Mouse (Mus musculus) stomach, postnatal 0 days (tissue): ENCODE results near the gene S100a16. TPM values are rescaled to one million over a fixed set of nuclear protein-coding genes. Genes with fewer than 3 reads are reported as not detected.

Experiments used
- ATAC-seq: fragments of 200-750 bp; cut with Nextera tagmentation; 2 replicates; pipeline ENCODE4 v1.8.0; 2017; ENCODE audit not compliant: low FRiP score, low TSS enrichment
- DNase-seq: peaks from one replicate; pipeline ENCODE4 v3.0.0-alpha.2; 2016; ENCODE audit warnings: low spot score
- H3K27ac ChIP-seq: fragments of 300-500 bp; sonication (generic); replicated peaks from 2 replicates; pipeline ENCODE4 v1.5.1; 2014; ENCODE audit warnings: mild to moderate bottlenecking, control low read depth
- H3K27me3 ChIP-seq: fragments of 300-500 bp; sonication (generic); 2 replicates; pipeline ENCODE4 v1.6.1; 2014; ENCODE audit warnings: low read length; ENCODE audit not compliant: control insufficient read depth, insufficient read depth
- H3K36me3 ChIP-seq: fragments of 300-500 bp; sonication (generic); 2 replicates; pipeline ENCODE4 v1.6.1; 2014; ENCODE audit warnings: low read length, mixed read lengths; ENCODE audit not compliant: control insufficient read depth, insufficient read depth
- H3K4me1 ChIP-seq: fragments of 300-500 bp; sonication (generic); replicated peaks from 2 replicates; pipeline ENCODE4 v1.6.1; 2014; ENCODE audit warnings: antibody characterized with exemption; ENCODE audit not compliant: control insufficient read depth, insufficient read depth
- H3K4me2 ChIP-seq: fragments of 300-500 bp; sonication (generic); replicated peaks from 2 replicates; pipeline ENCODE4 v1.6.1; 2014; ENCODE audit warnings: low read depth, mild to moderate bottlenecking, control low read depth, moderate library complexity
- H3K4me3 ChIP-seq: fragments of 300-500 bp; sonication (generic); 2 replicates; pipeline ENCODE4 v1.5.1; 2014; ENCODE audit warnings: low read depth, low read length, control low read depth
- H3K9ac ChIP-seq: fragments of 300-500 bp; sonication (generic); 2 replicates; pipeline ENCODE4 v1.6.1; 2014; ENCODE audit warnings: mild to moderate bottlenecking, low read length, control low read depth, mixed read lengths
- H3K9me3 ChIP-seq: fragments of 300-500 bp; sonication (generic); 2 replicates; pipeline ENCODE4 v1.6.1; 2016; ENCODE audit warnings: low read length; ENCODE audit not compliant: control insufficient read depth
- CTCF ChIP-seq: IDR thresholded peaks from 2 replicates; pipeline ENCODE4 v1.5.1; 2016; ENCODE audit warnings: antibody characterized with exemption, low read depth, mild to moderate bottlenecking, moderate library complexity
- EP300 ChIP-seq: optimal IDR thresholded peaks from 2 replicates; pipeline ENCODE3; 2016; ENCODE audit warnings: antibody characterized with exemption
- WGBS: fragments of 180-500 bp; shearing (Covaris S2); extraction: QIAGEN DNeasy Blood & Tissue Kit; methylation state at CpG from one replicate; pipeline ENCODE4 v1.1.7; 2014; 5-methylcytosine and 5-hydroxymethylcytosine counted together
- polyA plus RNA-seq: library from polyadenylated mRNA; unstranded; fragments of >200 nt; fragmentation: Nextera tagmentation; extraction: Ambion mirVana; gene quantifications from 2 replicates; pipeline ENCODE4 v1.2.1, GENCODE M21; 2015

Gene S100a16
- polyA plus RNA-seq, 1 experiment from 2014 or later, result 559 TPM

GRCm38 (mm10) chr3:90583893-90584292 lies 46.8 kb downstream of the S100a16 start:
- Histone ChIP-seq H3K36me3 (no peaks in the 10 kb centered on the region), H3K4me2 (no peak overlapping the region), H3K4me3 (no peak overlapping the region), H3K27ac (no peak overlapping the region), H3K9me3 (no peaks in the 10 kb centered on the region), H3K27me3 (no peaks in the 10 kb centered on the region), H3K9ac (no peak overlapping the region), H3K4me1 (peaks cover 5% of the 10 kb centered on the region)
- WGBS, result 40% methylated on average over 3 of the region's 3 CpGs
- ATAC-seq (no peak), DNase-seq (no peak)
- TF ChIP-seq CTCF (no peak; the same call in 1 of the 2 replicates), EP300 (no peak)

- Histone ChIP-seq H3K27ac (peak overlapping the region; percentile 97), H3K9ac (no peak overlapping the region), H3K4me3 (no peak overlapping the region), H3K9me3 (no peaks in the 10 kb centered on the region), H3K4me2 (0 out of 2 replicates have a peak overlapping the region, but pooled peaks have one; percentile 14), H3K27me3 (no peaks in the 10 kb centered on the region), H3K36me3 (no peaks in the 10 kb centered on the region), H3K4me1 (peaks cover 5% of the 10 kb centered on the region)
- ATAC-seq (peak; percentile 85), DNase-seq (peak; percentile 80)
- TF ChIP-seq CTCF (peak; percentile 95), EP300 (peak; percentile 62)
- WGBS, result 33% methylated on average over 5 of the region's 5 CpGs
Measured at GRCm38 (mm10) chr3:90585595-90585994, 48.5 kb downstream of the S100a16 start.

- H3K27ac ChIP-seq, result peak overlapping the region; percentile 97
- peak overlapping the region; percentile 47; the same call in 1 of the 2 replicates for H3K9ac ChIP-seq
- DNase-seq (no peak), ATAC-seq (no peak)
- H3K4me3 ChIP-seq, result no peak overlapping the region
- H3K4me1 ChIP-seq, result peaks cover 5% of the 10 kb centered on the region
- no peaks in the 10 kb centered on the region for H3K9me3 ChIP-seq
- TF ChIP-seq CTCF, result no peak
- TF ChIP-seq EP300, result no peak
- H3K27me3 ChIP-seq, result no peaks in the 10 kb centered on the region
- 70% methylated on average over 15 of the region's 15 CpGs for WGBS
- no peaks in the 10 kb centered on the region for H3K36me3 ChIP-seq
- no peak overlapping the region for H3K4me2 ChIP-seq
Measured at GRCm38 (mm10) chr3:90586016-90586643, 49.1 kb downstream of the S100a16 start.

GRCm38 (mm10) chr3:90586906-90587305 lies 49.9 kb downstream of the S100a16 start:
- H3K9ac ChIP-seq, result no peak overlapping the region
- 33% methylated on average over 10 of the region's 10 CpGs for WGBS
- peak overlapping the region; percentile 97 for H3K27ac ChIP-seq
- no peak overlapping the region for H3K4me3 ChIP-seq
- no peak overlapping the region for H3K4me2 ChIP-seq
- H3K36me3 ChIP-seq, result no peaks in the 10 kb centered on the region
- H3K27me3 ChIP-seq, result no peaks in the 10 kb centered on the region
- H3K9me3 ChIP-seq, result no peaks in the 10 kb centered on the region
- peak; percentile 26; the same call in 1 of the 2 replicates for TF ChIP-seq CTCF
- no peak for TF ChIP-seq EP300
- ATAC-seq (peak; percentile 87), DNase-seq (peak; percentile 94)
- H3K4me1 ChIP-seq, result peaks cover 5% of the 10 kb centered on the region

- H3K4me2 ChIP-seq, result no peak overlapping the region
Measured at GRCm38 (mm10) chr3:90587361-90588101, 50.5 kb downstream of the S100a16 start.

GRCm38 (mm10) chr3:90589390-90589789 lies 52.3 kb downstream of the S100a16 start:
- Histone ChIP-seq H3K9me3 (no peaks in the 10 kb centered on the region), H3K4me2 (no peak overlapping the region), H3K4me3 (no peak overlapping the region), H3K27ac (peak overlapping the region; percentile 77), H3K36me3 (no peaks in the 10 kb centered on the region), H3K9ac (no peak overlapping the region), H3K4me1 (peaks cover 5% of the 10 kb centered on the region), H3K27me3 (no peaks in the 10 kb centered on the region)
- ATAC-seq (no peak), DNase-seq (no peak)
- 69% methylated on average over 6 of the region's 6 CpGs for WGBS
- no peak for TF ChIP-seq EP300
- no peak for TF ChIP-seq CTCF

More at GRCm38 (mm10) chr3:90587361-90588101, 50.5 kb downstream of the S100a16 start:
- H3K36me3 ChIP-seq, result no peaks in the 10 kb centered on the region
- peak; percentile 47 for DNase-seq
- WGBS, result 67% methylated on average over 14 of the region's 14 CpGs
- no peak overlapping the region for H3K4me3 ChIP-seq
- H3K4me1 ChIP-seq, result peaks cover 5% of the 10 kb centered on the region
- no peak for TF ChIP-seq CTCF
- no peak for TF ChIP-seq EP300
- ATAC-seq, result peak; percentile 54
- no peak overlapping the region for H3K9ac ChIP-seq
- H3K27ac ChIP-seq, result peak overlapping the region; percentile 97
- no peaks in the 10 kb centered on the region for H3K9me3 ChIP-seq
- H3K27me3 ChIP-seq, result no peaks in the 10 kb centered on the region
